Mouse (Mus musculus): ENCODE measurements around the gene Dlat.

DNA sequence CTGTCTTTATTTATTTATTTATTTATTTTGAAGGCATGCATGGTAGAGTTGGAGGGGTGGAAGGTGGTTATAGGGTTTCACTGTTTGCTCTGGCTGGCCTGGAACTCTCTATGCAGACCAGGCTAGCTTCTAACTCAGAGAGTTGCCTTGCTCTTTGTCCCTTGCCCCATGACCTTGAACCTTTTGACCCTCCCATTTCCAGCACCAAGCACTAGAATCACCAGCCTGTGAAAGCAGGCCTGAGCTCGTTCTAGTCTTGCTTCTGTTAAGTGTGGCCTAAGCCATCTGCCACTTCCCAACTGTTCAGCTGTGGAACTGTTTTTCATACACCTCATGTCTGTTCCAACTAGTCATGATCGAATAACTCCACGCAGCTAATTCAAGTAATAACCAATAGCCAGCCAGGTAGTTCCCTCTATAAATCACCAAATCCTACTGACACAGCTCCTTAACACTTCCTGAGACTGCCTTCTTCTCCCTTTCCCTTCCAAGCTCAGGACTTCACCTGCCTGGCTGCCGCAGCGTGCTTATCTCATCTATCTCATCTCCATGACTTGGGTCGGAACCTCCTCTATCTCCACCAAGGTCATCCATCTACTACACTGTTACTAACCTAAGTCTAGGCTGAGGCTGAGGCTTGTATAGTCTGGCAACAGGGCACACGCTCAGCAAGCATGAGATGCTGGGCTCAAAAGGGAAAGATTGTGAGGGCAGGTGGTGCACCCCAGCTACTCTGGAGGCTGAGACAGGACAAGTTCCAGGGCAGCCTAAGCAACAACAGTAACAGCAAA lies 57.3 kb downstream of the Dlat start:
- TF ChIP-seq CTCF (IDR thresholded peaks at IDR 0.05; ENCODE audit: low read depth) (no peak), EP300 (IDR thresholded peaks at IDR 0.05; ENCODE audit: low read depth) (no peak)

Measured in heart, postnatal 0 days (tissue).